In the genomic region with DNA sequence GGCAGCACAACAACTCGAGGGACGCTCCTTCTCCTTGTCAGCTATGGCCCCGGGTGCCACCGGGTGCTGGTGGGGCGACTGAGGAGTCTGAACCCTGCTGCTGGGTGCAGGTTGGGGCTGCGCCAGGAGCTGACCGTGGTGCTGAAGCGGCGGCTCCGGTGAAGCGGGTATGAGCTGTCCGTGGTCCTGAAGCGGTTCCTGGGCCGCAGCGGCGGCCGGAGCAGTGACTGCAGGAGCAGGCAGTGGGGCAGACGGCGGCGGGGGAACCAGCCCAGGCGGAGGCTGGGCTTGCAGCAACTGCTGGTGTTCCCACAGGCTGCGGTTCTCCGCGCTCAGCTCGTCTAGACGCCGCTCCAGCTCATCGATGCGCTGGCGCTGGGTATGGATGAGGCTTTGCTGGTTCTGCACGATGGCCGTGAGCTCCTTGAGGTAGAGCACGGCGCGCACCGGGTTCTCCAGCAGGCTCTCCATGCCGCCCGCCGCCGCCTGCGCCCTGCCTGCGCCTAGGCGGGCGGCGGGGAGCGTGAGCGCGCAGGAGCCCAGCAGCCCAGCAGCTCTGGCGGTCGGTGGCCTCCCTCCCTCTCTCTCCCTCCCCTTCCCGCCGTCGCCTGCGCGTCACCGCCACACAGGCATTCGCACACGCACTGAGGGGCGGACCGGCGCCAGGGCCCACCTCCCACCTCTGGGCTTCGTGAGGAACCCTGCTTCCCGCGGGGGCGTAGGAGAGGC, we compare ENCODE assay signal across 8 mouse cellular contexts. TPM values are rescaled to one million over a fixed set of nuclear protein-coding genes. Genes with fewer than 3 reads are reported as not detected.
A peak's percentile ranks its signal among the peaks of the same experiment; 100 is the strongest.
DNase-seq lines count a peak whose midpoint lies in the region; ATAC-seq lines count a peak whose summit lies in the region.

A gene (minus strand): TSS at position 586 of the 729 bp plus-strand sequence.

- WGBS in limb, embryonic 10.5 days, result under 1% methylated on average over 58 of the region's 65 CpGs
- under 1% methylated on average over 61 of the region's 65 CpGs for WGBS in midbrain, embryonic 12.5 days

- H3K9ac ChIP-seq in midbrain, embryonic 12.5 days (replicated peaks), result peak within 1 kb of the TSS; percentile 52

- peaks cover 11% of the 10 kb centered on the region for H3K4me1 ChIP-seq in limb, embryonic 10.5 days
- peaks cover 10% of the 10 kb centered on the region for H3K4me1 ChIP-seq in midbrain, embryonic 12.5 days

- no peaks in the 10 kb centered on the region for H3K9me3 ChIP-seq in limb, embryonic 10.5 days (replicated peaks)
- H3K9me3 ChIP-seq in midbrain, embryonic 12.5 days, result no peaks in the 10 kb centered on the region

- H3K4me3 ChIP-seq in limb, embryonic 10.5 days, result peak within 1 kb of the TSS; percentile 48
- peak within 1 kb of the TSS; percentile 55 for H3K4me3 ChIP-seq in midbrain, embryonic 12.5 days

- DNase-seq in adrenal gland, adult 2 months, result peak; percentile 94
- DNase-seq in embryo, embryonic 11 days, result peak; percentile 93
- peak; percentile 94 for DNase-seq in heart, adult 11 months
- peak; percentile 75 for DNase-seq in kidney, adult 11 months
- DNase-seq in limb, embryonic 10.5 days (ENCODE audit: low spot score), result peak; percentile 99
- DNase-seq in spleen, adult 18-20 months, result peak; percentile 24 to 63

- peak; percentile 93 for ATAC-seq in midbrain, embryonic 12.5 days (ENCODE audit: low FRiP score, low read depth)
- no peak for ATAC-seq in erythroid progenitor cell, adult 5-6 weeks (replicated peaks; ENCODE audit: low FRiP score, poor library complexity, severe bottlenecking)

- peak within 1 kb of the TSS; percentile 63 for H3K4me2 ChIP-seq in midbrain, embryonic 12.5 days (replicated peaks)

- no peaks in the 10 kb centered on the region for H3K36me3 ChIP-seq in limb, embryonic 10.5 days
- no peaks in the 10 kb centered on the region for H3K36me3 ChIP-seq in midbrain, embryonic 12.5 days

- peaks cover 47% of the 10 kb centered on the region for H3K27me3 ChIP-seq in limb, embryonic 10.5 days (ENCODE audit: low read depth, poor library complexity, severe bottlenecking)
- peaks cover 26% of the 10 kb centered on the region for H3K27me3 ChIP-seq in midbrain, embryonic 12.5 days

- no peak within 1 kb of the TSS for H3K27ac ChIP-seq in limb, embryonic 10.5 days
- peak within 1 kb of the TSS; percentile 87 for H3K27ac ChIP-seq in midbrain, embryonic 12.5 days (replicated peaks)

RNA-seq across cellular contexts. Expression of the gene that starts here (rescaled TPM):
- 1 to 10 TPM; 3.6 to 6.3 TPM for total RNA-seq in adrenal gland, adult 2 months (2021)
- 4.9 and 5.6 TPM in 2 replicates for polyA plus RNA-seq in adrenal gland, adult 2 months (2012; rRNA removed)
- polyA plus RNA-seq in limb, embryonic 10.5 days (2016; fragmentation: Nextera tagmentation; extraction: Ambion mirVana), result 0.03 TPM in 2 replicates
- polyA plus RNA-seq in midbrain, embryonic 12.5 days (2016; fragmentation: Nextera tagmentation; extraction: Ambion mirVana), result 3.0 and 3.3 TPM in 2 replicates
- not detected in 2 replicates for total RNA-seq in erythroid progenitor cell, adult 5-6 weeks (2015; ENCODE audit: low replicate concordance)
- not detected in 2 replicates for total RNA-seq in erythroid progenitor cell, adult 5-6 weeks (2017; ENCODE audit: low replicate concordance)

Comparison
In these comparisons a context has a peak if more than half of its experiments do, and no peak if none do; other contexts are left out.
1. RNA of the gene that starts here (total RNA-seq): 3.6 to 6.3 TPM in adrenal gland, adult 2 months; not detected in erythroid progenitor cell, adult 5-6 weeks; every median in the first group is over 4 times any median in the second.
2. Peak in DNase-seq and H3K4me3 ChIP-seq in limb, embryonic 10.5 days; RNA of the gene not detected or under 1 TPM.
3. DNase-seq: peak in every context shown above with its lines; median percentile 99 in limb, embryonic 10.5 days; 94 in adrenal gland, adult 2 months; 94 in heart, adult 11 months; 93 in embryo, embryonic 11 days; 75 in kidney, adult 11 months; 44 in spleen, adult 18-20 months.